Mouse (Mus musculus) intestine, postnatal 0 days (tissue): Measurements from ENCODE around the gene Pld4. TPM values are rescaled to one million over a fixed set of nuclear protein-coding genes. Genes with fewer than 3 reads are reported as not detected.
A peak's percentile ranks its signal among the peaks of the same experiment; 100 is the strongest.
"Not testable (repeated sequence)": the region's sequence is repeated elsewhere in the genome, so short reads cannot be mapped to it uniquely, and the experiment has no call there.

ENCODE experiments used
- ATAC-seq: fragments of 200-750 bp; cut with Nextera tagmentation; 2 replicates; pipeline ENCODE4 v1.8.0; 2017; ENCODE audit warnings: mild to moderate bottlenecking, moderate TSS enrichment, moderate library complexity
- H3K27ac ChIP-seq: fragments of 300-500 bp; sonication (generic); 2 replicates; pipeline ENCODE4 v1.5.1; 2014; ENCODE audit warnings: mild to moderate bottlenecking, low read depth, low read length, moderate library complexity
- H3K27me3 ChIP-seq: fragments of 300-500 bp; sonication (generic); replicated peaks from 2 replicates; pipeline ENCODE4 v1.6.1; 2014; ENCODE audit warnings: low read length, mixed read lengths; ENCODE audit not compliant: control insufficient read depth, insufficient read depth
- H3K36me3 ChIP-seq: fragments of 300-500 bp; sonication (generic); 2 replicates; pipeline ENCODE4 v1.6.1; 2014; ENCODE audit warnings: mild to moderate bottlenecking, moderate library complexity; ENCODE audit not compliant: control insufficient read depth, insufficient read depth
- H3K4me1 ChIP-seq: fragments of 300-500 bp; sonication (generic); replicated peaks from 2 replicates; pipeline ENCODE4 v1.6.1; 2014; ENCODE audit warnings: antibody characterized with exemption, low read length, mixed read lengths; ENCODE audit not compliant: control insufficient read depth, insufficient read depth
- H3K4me2 ChIP-seq: fragments of 300-500 bp; sonication (generic); replicated peaks from 2 replicates; pipeline ENCODE4 v1.6.1; 2014; ENCODE audit warnings: low read depth, mild to moderate bottlenecking, moderate library complexity
- H3K4me3 ChIP-seq: fragments of 300-500 bp; sonication (generic); 2 replicates; pipeline ENCODE4 v1.5.1; 2014; ENCODE audit warnings: low read depth, low read length
- H3K9ac ChIP-seq: fragments of 300-500 bp; sonication (generic); 2 replicates; pipeline ENCODE4 v1.6.1; 2014; ENCODE audit warnings: mild to moderate bottlenecking, low read depth, low read length
- H3K9me3 ChIP-seq: fragments of 300-500 bp; sonication (generic); 2 replicates; pipeline ENCODE4 v1.6.1; 2016; ENCODE audit warnings: mixed run types; ENCODE audit not compliant: control insufficient read depth
- CTCF ChIP-seq: sonication (generic); IDR thresholded peaks from 2 replicates; pipeline ENCODE4 v1.5.1; 2016; ENCODE audit warnings: low read depth, mild to moderate bottlenecking, control low read depth, antibody characterized with exemption, moderate library complexity
- WGBS: fragments of 180-500 bp; shearing (Covaris S2); extraction: QIAGEN DNeasy Blood & Tissue Kit; methylation state at CpG from one replicate; pipeline ENCODE4 v1.1.7; 2014; 5-methylcytosine and 5-hydroxymethylcytosine counted together
- microRNA-seq: library from miRNA; unstranded; fragments of <30 nt; microRNA quantifications from one replicate; pipeline ENCODE4, GENCODE M21; 2016
- polyA plus RNA-seq: library from polyadenylated mRNA; unstranded; fragments of >200 nt; fragmentation: Nextera tagmentation; extraction: Ambion mirVana; gene quantifications from 2 replicates; pipeline ENCODE4 v1.2.1, GENCODE M21; 2015

Pld4 gene
- polyA plus RNA-seq, 1 experiment from 2014 or later = 6.7 TPM

DNA sequence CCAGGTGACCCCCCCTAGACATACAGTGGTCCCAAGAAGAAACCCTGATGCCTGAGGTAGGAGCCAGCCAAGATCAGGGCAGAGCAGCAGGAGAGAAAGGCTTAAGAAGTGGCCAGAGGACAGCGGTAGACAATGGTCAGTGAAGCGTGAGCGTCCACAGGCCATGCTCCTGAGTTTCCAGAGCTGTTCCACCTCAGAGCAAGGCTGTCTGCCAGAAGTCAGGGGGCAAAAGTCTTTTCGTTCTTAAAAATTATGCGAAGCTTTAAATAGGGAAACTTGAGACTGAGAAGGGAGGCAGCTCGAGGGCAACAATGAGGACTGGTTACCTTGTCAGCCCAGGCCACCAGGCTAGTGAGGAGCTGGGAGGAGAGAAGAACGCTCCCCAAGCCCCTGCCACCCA is 52.9 kb downstream of the Pld4 start:
- H3K27me3 ChIP-seq = no peaks in the 10 kb centered on the region

DNA sequence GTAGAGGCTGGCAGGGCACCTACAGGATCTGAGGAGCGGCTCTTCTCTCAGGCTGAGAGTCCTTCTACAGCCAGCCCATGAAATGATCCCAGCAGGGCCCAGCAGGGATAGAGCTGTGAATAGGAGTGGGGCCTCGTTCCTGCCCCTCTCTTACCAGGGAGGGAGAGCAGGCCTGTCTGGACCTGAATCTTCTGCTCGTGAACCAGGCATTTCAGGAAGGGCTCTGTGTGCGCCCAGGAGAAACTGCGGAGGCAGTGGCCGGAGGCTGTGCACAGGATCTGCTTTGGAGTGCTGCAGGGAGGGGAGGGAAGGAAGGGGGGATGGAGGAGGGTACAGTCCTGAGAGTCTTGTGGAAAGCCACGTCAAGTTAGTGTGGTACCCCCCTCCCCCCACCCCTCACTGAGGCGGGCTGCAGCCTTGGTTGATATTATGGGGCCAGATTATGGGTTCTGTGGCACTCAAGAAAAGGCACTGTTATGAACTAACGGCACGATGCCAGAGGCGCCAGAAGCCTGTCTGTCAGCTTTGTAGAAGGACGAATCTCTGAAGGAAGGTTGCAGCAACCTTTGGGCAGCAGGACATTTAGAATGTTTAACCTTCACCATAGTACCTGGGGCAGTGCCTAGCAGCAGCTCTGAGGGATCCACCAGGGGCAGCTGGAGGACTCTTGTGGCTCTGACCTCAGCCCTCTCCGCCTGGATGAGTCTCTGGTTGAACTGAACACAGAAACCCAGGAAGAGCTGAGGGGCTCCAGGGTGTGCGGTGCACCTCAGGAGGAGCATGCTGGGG is 54.4 kb downstream of the Pld4 start:
- Histone ChIP-seq H3K4me1 (no peaks in the 10 kb centered on the region), H3K4me2 (no peak overlapping the region), H3K27me3 (no peaks in the 10 kb centered on the region), H3K9me3 (no peaks in the 10 kb centered on the region), H3K4me3 (no peak overlapping the region), H3K9ac (no peak overlapping the region), H3K36me3 (0 out of 2 replicates have a peak, but pooled peaks cover 15% of the 10 kb centered on the region), H3K27ac (no peak overlapping the region)
- WGBS = 81% methylated on average over 14 of the region's 14 CpGs
- no peak for ATAC-seq
- no peak for TF ChIP-seq CTCF

More for the DNA sequence above, 52.9 kb downstream of the Pld4 start:
- Histone ChIP-seq H3K9ac (no peak overlapping the region), H3K4me1 (no peaks in the 10 kb centered on the region), H3K4me3 (no peak overlapping the region), H3K27ac (no peak overlapping the region), H3K9me3 (no peaks in the 10 kb centered on the region), H3K4me2 (no peak overlapping the region), H3K36me3 (0 out of 2 replicates have a peak, but pooled peaks cover 8% of the 10 kb centered on the region)
- 97% methylated on average over 7 of the region's 7 CpGs for WGBS
- no peak for TF ChIP-seq CTCF
- ATAC-seq = no peak

DNA sequence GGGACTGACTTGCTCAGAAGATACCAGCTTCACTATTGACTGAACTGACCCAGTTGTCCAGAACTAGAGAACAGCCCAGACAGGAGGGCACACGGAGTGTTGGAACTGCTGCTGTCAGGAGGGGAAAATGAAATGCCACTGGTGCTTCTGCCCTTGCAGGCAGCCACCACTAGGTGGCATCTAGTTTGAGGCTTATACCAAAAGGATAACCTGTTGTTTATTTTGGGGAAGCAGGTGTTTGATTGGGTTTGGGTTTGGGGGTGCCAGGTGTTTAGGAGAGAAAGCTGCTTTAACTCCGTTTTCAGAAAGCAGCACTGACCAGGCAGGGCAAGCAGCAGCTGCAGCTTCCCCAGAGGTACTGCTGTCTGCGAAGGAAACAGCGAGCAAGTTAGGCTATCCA is 55.8 kb downstream of the Pld4 start:
- H3K4me2 ChIP-seq = no peak overlapping the region
- no peak overlapping the region for H3K4me3 ChIP-seq
- H3K9ac ChIP-seq = no peak overlapping the region
- H3K36me3 ChIP-seq = peaks cover 24% of the 10 kb centered on the region
- no peaks in the 10 kb centered on the region for H3K9me3 ChIP-seq
- 57% methylated on average over 4 of the region's 4 CpGs for WGBS
- H3K27ac ChIP-seq = no peak overlapping the region
- peak; percentile 86 for TF ChIP-seq CTCF
- no peaks in the 10 kb centered on the region for H3K27me3 ChIP-seq
- no peaks in the 10 kb centered on the region for H3K4me1 ChIP-seq
- no peak for ATAC-seq

DNA sequence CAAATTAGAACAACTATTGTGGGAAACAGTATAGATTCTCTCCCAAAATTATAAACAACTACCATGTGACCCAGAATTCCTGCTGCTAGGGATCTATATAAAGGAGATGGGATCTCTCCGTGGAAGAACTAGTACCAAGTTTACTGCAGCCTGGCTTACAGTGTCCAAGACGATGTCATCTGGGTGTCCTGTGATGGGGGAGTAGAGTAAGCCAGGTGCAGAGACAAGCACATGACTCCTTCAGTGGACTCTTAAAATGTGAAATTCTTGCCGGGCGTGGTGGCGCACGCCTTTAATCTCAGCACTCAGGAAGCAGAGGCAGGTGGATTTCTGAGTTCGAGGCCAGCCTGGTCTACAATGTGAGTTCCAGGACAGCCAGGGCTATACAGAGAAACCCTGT is 56.4 kb downstream of the Pld4 start:
- not testable (repeated sequence) for H3K27me3 ChIP-seq, H3K27ac ChIP-seq, H3K9me3 ChIP-seq, H3K4me2 ChIP-seq, H3K4me1 ChIP-seq, H3K4me3 ChIP-seq, ATAC-seq, H3K9ac ChIP-seq
- 78% methylated on average over 7 of the region's 7 CpGs for WGBS
- H3K36me3 ChIP-seq = peaks cover 30% of the 10 kb centered on the region

Small RNA genes within 50 kb of the gene (microRNA-seq; reads per million reads assigned to microRNA genes)
- gene Mir6940 = not detected

Other genes starting within 250 kb of the Pld4 start
- gene Tmem179, start 243.9 kb upstream of the Pld4 start, polyA plus RNA-seq = 1.8 and 1.9 TPM in 2 replicates
- 0.70 and 1.1 TPM in 2 replicates for gene Inf2, start 171.9 kb upstream of the Pld4 start, polyA plus RNA-seq
- 0.57 and 0.67 TPM in 2 replicates for gene Adssl1, start 140.6 kb upstream of the Pld4 start, polyA plus RNA-seq
- 52.6 and 54.5 TPM in 2 replicates for gene Siva1, start 116.0 kb upstream of the Pld4 start, polyA plus RNA-seq
- 121 and 125 TPM in 2 replicates for gene Akt1, start 85.8 kb upstream of the Pld4 start, polyA plus RNA-seq
- 8.1 and 8.3 TPM in 2 replicates for gene Zbtb42, start 81.8 kb upstream of the Pld4 start, polyA plus RNA-seq
- gene Cep170b, start 40.2 kb upstream of the Pld4 start, polyA plus RNA-seq = 12.7 and 13.4 TPM in 2 replicates
- 1.6 TPM in 2 replicates for gene Ahnak2, start 42.0 kb downstream of the Pld4 start, polyA plus RNA-seq
- gene Clba1, start 48.3 kb downstream of the Pld4 start, polyA plus RNA-seq = 3.6 TPM in 2 replicates
- 22.6 and 24.1 TPM in 2 replicates for gene Cdca4, start 68.8 kb downstream of the Pld4 start, polyA plus RNA-seq
- gene Gpr132, start 107.6 kb downstream of the Pld4 start, polyA plus RNA-seq = 0.25 and 0.30 TPM in 2 replicates
- 1.4 and 1.6 TPM in 2 replicates for gene Jag2, start 169.1 kb downstream of the Pld4 start, polyA plus RNA-seq
- gene Nudt14, start 181.5 kb downstream of the Pld4 start, polyA plus RNA-seq = 90.6 and 92.1 TPM in 2 replicates
- 13.1 and 13.3 TPM in 2 replicates for gene Btbd6, start 215.8 kb downstream of the Pld4 start, polyA plus RNA-seq
- gene Brf1, start 240.0 kb downstream of the Pld4 start, polyA plus RNA-seq = 17.9 and 21.3 TPM in 2 replicates